Mouse (Mus musculus) E14TG2a.4 (cell line): ENCODE measurements around the gene Tmem56.

Source experiments
- CTCF ChIP-seq: conservative IDR thresholded peaks from 2 replicates; pipeline ENCODE4 v1.5.1; 2014; ENCODE audit warnings: low read length
- NANOG ChIP-seq: IDR thresholded peaks from 2 replicates; pipeline ENCODE4 v1.6.1; 2014; ENCODE audit warnings: borderline replicate concordance, low read length, mixed read lengths
- POU5F1 ChIP-seq: IDR thresholded peaks from 2 replicates; pipeline ENCODE4 v1.6.1; 2014; ENCODE audit warnings: low read length, borderline replicate concordance

DNA sequence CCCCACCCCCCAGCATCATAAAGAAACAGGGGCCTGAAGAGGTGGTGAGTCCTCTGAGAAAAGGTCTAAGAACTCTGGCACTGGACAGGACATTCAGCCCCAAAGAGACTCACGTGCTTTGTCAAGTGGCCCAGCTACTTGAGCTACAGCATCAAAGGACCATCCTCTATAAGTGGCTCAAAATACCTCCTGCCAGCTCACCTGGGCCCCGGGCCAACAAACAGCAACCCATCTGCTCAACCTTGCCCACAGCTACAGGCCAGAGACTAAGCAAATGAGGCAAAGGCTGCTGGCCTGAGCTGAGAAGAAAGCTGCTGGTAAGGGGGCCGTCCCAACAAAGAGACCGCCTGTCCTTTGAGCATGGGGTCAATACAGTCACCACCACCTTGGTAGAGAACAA, 5.3 kb downstream of the Tmem56 start:
- TF ChIP-seq CTCF (no peak), POU5F1 (no peak), NANOG (no peak)
